In the genomic region with DNA sequence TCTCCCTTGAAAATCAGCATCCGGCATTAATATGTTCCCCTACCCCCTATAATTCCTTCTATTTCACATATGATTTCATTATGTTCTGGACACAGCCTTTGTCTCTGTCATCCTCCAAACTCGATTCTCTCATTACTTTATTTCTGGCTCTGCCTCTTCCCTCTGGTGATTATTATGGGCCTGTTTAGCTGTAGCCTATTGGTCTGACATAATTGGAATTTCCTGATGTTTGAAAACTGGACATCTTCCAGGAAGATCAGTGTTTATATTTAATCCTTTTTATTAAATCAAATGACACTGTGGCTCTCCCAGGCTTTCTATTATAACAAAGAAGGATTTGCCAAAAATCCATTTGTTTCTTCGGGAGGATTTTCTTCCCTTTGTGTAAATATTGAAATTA, we compare ENCODE assay signal across 13 mouse cellular contexts.
"Had no signal": no experiment of that assay in that cellular context is flagged by ENCODE, and none has a peak within 500 bp of the region (broad histone marks: within the 10 kb centered on the region; RNA-seq: fewer than 3 reads in every experiment).

No protein-coding gene starts in this region.

- H3K9me3 ChIP-seq: limb, embryonic 15.5 days; liver, embryonic 13.5 days; midbrain, embryonic 12.5 days had no signal

- H3K9ac ChIP-seq: limb, embryonic 15.5 days; liver, embryonic 13.5 days; midbrain, embryonic 12.5 days had no signal

- H3K4me2 ChIP-seq: limb, embryonic 15.5 days; liver, embryonic 13.5 days; midbrain, embryonic 12.5 days had no signal

- DNase-seq: kidney, adult 18-20 months; kidney, adult 9 months; kidney, postnatal 25 days; layer of hippocampus, adult 9-11 months; liver, embryonic 13.5 days; lung, adult 2 months; lung, postnatal 14 days; thymus, postnatal 25 days had no signal

- ATAC-seq: inflammation-experienced regulatory T-cells, adult 6 months had no signal

- H3K4me1 ChIP-seq: limb, embryonic 15.5 days; liver, embryonic 13.5 days; midbrain, embryonic 12.5 days had no signal

- H3K27me3 ChIP-seq: limb, embryonic 15.5 days; liver, embryonic 13.5 days; midbrain, embryonic 12.5 days had no signal

- H3K36me3 ChIP-seq: limb, embryonic 15.5 days; liver, embryonic 13.5 days; midbrain, embryonic 12.5 days had no signal

- H3K27ac ChIP-seq: layer of hippocampus, adult 2 months; limb, embryonic 15.5 days; liver, embryonic 13.5 days; macrophage; midbrain, embryonic 12.5 days had no signal

- H3K4me3 ChIP-seq: layer of hippocampus, adult 2 months; limb, embryonic 15.5 days; liver, embryonic 13.5 days; midbrain, embryonic 12.5 days had no signal
